Mouse (Mus musculus) cerebellum, adult 2 months (tissue): ENCODE results near the gene Trip12.

Experiments
- CTCF ChIP-seq: fragments of 200-500 bp; IDR thresholded peaks from 2 replicates; pipeline ENCODE4 v1.5.1; 2011; ENCODE audit warnings: low read depth, mild to moderate bottlenecking, control low read depth, low read length, moderate library complexity, borderline replicate concordance; ENCODE audit not compliant: insufficient read depth
- POLR2A ChIP-seq: fragments of 200-500 bp; IDR thresholded peaks from 2 replicates; pipeline ENCODE4 v1.6.1; 2011; ENCODE audit warnings: low read length, control low read depth, borderline replicate concordance; ENCODE audit not compliant: insufficient read depth

- TF ChIP-seq POLR2A (no peak), CTCF (no peak)
Measured at GRCm38 (mm10) chr1:84879571-84880120, 39.3 kb upstream of the Trip12 start.
